Mouse (Mus musculus): ENCODE data around the gene Pawr. TPM values are rescaled to one million over a fixed set of nuclear protein-coding genes. Genes with fewer than 3 reads are reported as not detected.
"Not testable (repeated sequence)": the region's sequence is repeated elsewhere in the genome, so short reads cannot be mapped to it uniquely, and the experiment has no call there.

The Pawr gene
- polyA plus RNA-seq, 1 experiment from 2014 or later: 1.5 TPM

DNA sequence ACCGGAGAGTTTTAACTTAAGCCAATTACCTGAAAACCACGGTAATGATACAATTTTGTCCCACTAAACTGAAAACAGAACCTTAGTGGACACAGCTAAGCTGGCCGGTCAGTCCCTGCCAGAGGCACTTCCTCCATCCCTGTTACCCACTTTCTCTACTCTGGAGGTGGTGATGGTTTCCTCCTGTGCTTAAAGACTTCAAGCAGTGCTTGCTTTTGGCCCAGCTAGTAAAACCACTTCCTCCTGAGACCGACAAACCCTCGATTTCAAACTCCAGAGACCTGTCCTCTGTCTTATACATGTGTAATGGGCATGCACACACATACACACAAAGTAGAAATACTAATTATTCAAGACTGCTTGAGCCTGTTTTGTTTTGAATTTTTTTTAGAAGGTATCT is 85.5 kb downstream of the Pawr start:
- Histone ChIP-seq H3K27me3 (ENCODE audit: control insufficient read depth, insufficient read depth, low read depth, low read length) (no peaks in the 10 kb centered on the region), H3K4me2 (ENCODE audit: low read length) (no peak overlapping the region), H3K36me3 (ENCODE audit: control insufficient read depth, insufficient read depth, low read length) (no peaks in the 10 kb centered on the region), H3K4me1 (ENCODE audit: control insufficient read depth, insufficient read depth, low read length) (no peaks in the 10 kb centered on the region), H3K27ac (ENCODE audit: low read length) (no peak overlapping the region), H3K4me3 (ENCODE audit: low read depth, low read length) (no peak overlapping the region), H3K9ac (ENCODE audit: low read depth, low read length) (no peak overlapping the region), H3K9me3 (replicated peaks; ENCODE audit: control insufficient read depth, low read length, poor library complexity, severe bottlenecking) (no peaks in the 10 kb centered on the region)
- no peak for ATAC-seq
- 89% methylated on average over 5 of the region's 5 CpGs for WGBS

DNA sequence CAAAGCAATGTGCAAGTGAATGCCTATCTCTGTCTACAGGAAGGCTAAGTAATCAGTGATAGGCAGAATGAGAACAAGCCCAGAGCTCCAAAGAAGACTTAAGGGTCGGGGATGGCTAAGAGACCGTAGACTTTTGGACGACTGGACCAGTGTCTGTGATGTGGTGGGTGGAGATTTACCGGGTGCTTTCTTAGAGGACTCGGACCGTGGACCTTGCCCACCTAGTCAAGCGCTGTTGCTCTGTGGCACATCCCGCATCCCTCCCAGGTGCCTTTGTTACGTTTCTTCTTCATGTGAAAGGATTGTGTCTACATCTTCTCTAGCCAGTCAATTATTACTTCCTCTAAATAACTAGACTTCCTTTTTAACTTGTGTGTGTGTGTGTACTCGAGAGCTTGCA is 98.6 kb downstream of the Pawr start:
- H3K36me3 ChIP-seq (ENCODE audit: control insufficient read depth, insufficient read depth, low read length): no peaks in the 10 kb centered on the region
- 93% methylated on average over 10 of the region's 10 CpGs for WGBS
- H3K9ac ChIP-seq (ENCODE audit: low read depth, low read length): no peak overlapping the region
- no peak overlapping the region for H3K4me2 ChIP-seq (ENCODE audit: low read length)
- no peak overlapping the region for H3K27ac ChIP-seq (ENCODE audit: low read length)
- ATAC-seq: no peak
- no peak overlapping the region for H3K4me3 ChIP-seq (ENCODE audit: low read depth, low read length)
- no peaks in the 10 kb centered on the region for H3K4me1 ChIP-seq (ENCODE audit: control insufficient read depth, insufficient read depth, low read length)
- H3K9me3 ChIP-seq (replicated peaks; ENCODE audit: control insufficient read depth, low read length, poor library complexity, severe bottlenecking): no peaks in the 10 kb centered on the region
- no peaks in the 10 kb centered on the region for H3K27me3 ChIP-seq (ENCODE audit: control insufficient read depth, insufficient read depth, low read depth, low read length)

DNA sequence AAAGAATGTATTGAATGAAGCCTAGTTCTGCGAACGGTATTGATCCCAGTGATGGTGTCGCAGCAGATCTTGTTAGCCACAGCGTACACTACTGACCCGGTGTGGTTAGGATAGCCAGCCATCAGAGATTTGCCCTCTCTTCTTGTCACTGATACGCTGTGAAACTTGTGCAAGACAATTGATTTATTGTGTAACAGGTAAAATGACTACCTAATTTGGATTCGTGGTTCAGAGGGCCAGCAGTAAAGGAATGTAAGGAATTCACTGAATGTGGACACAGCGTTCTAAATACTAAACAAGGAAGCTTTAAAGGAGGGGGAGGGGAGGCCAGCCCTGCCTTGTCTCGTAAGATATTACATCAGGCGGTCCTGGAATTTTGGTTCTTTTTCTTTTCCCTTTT is 100.3 kb downstream of the Pawr start:
- H3K27ac ChIP-seq (ENCODE audit: low read length): no peak overlapping the region
- no peaks in the 10 kb centered on the region for H3K4me1 ChIP-seq (ENCODE audit: control insufficient read depth, insufficient read depth, low read length)
- H3K27me3 ChIP-seq (ENCODE audit: control insufficient read depth, insufficient read depth, low read depth, low read length): no peaks in the 10 kb centered on the region
- H3K9ac ChIP-seq (ENCODE audit: low read depth, low read length): no peak overlapping the region
- H3K4me2 ChIP-seq (ENCODE audit: low read length): no peak overlapping the region
- ATAC-seq: no peak
- no peaks in the 10 kb centered on the region for H3K36me3 ChIP-seq (ENCODE audit: control insufficient read depth, insufficient read depth, low read length)
- H3K9me3 ChIP-seq (replicated peaks; ENCODE audit: control insufficient read depth, low read length, poor library complexity, severe bottlenecking): no peaks in the 10 kb centered on the region
- 18% methylated on average over 10 of the region's 10 CpGs for WGBS
- no peak overlapping the region for H3K4me3 ChIP-seq (ENCODE audit: low read depth, low read length)

DNA sequence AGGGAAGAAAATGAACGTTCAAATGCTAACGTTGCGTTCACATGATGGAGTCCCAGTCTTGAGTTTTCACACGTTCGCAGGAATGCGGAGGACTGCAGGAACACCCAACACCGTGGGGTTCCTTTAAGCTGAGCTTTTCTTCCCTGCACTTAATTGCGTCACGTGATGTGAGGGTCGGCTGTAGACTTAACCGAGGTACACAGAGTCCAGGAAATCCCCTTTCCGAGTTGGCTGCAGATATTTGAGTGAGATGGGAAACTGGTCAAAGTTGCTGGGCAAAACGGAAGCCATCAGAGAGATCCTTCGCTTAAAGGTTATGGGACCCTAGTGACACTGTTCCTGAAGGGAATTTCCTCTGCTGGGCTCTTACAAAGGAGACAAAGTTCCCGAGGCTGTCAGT is 102.1 kb downstream of the Pawr start:
- no peak for ATAC-seq
- Histone ChIP-seq H3K27ac (ENCODE audit: low read length) (no peak overlapping the region), H3K4me3 (ENCODE audit: low read depth, low read length) (no peak overlapping the region), H3K9ac (ENCODE audit: low read depth, low read length) (no peak overlapping the region), H3K36me3 (ENCODE audit: control insufficient read depth, insufficient read depth, low read length) (no peaks in the 10 kb centered on the region), H3K9me3 (replicated peaks; ENCODE audit: control insufficient read depth, low read length, poor library complexity, severe bottlenecking) (no peaks in the 10 kb centered on the region), H3K4me1 (ENCODE audit: control insufficient read depth, insufficient read depth, low read length) (no peaks in the 10 kb centered on the region), H3K27me3 (ENCODE audit: control insufficient read depth, insufficient read depth, low read depth, low read length) (no peaks in the 10 kb centered on the region), H3K4me2 (ENCODE audit: low read length) (peak overlapping the region; percentile 21; the same call in 1 of the 2 replicates)
- WGBS: 15% methylated on average over 15 of the region's 15 CpGs

DNA sequence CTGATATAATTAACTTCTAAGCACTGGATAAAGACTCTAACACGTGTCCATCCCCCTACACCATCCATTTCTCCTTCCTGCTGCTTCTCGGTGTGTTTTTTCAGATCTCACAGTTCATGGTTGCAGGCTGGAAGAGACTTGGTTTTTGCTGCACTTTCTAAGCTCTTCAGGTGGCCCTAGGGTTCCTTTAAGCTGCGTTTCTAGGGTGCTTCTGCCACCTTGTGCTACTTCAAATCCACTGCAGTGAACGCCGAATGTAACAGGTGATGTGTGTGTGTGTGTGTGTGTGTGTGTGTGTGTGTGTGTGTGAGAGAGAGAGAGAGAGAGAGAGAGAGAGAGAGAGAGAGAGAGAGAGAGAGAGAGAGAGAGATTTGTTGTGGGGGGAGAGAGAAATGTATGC is 103.7 kb downstream of the Pawr start:
- Histone ChIP-seq H3K4me1 (ENCODE audit: control insufficient read depth, insufficient read depth, low read length) (no peaks in the 10 kb centered on the region), H3K9ac (ENCODE audit: low read depth, low read length) (no peak overlapping the region), H3K4me2 (ENCODE audit: low read length) (no peak overlapping the region), H3K4me3 (ENCODE audit: low read depth, low read length) (no peak overlapping the region), H3K9me3 (replicated peaks; ENCODE audit: control insufficient read depth, low read length, poor library complexity, severe bottlenecking) (no peaks in the 10 kb centered on the region), H3K36me3 (ENCODE audit: control insufficient read depth, insufficient read depth, low read length) (no peaks in the 10 kb centered on the region), H3K27me3 (ENCODE audit: control insufficient read depth, insufficient read depth, low read depth, low read length) (no peaks in the 10 kb centered on the region), H3K27ac (ENCODE audit: low read length) (no peak overlapping the region)
- ATAC-seq: peak; percentile 67; the same call in 1 of the 2 replicates
- 32% methylated on average over 5 of the region's 5 CpGs for WGBS

DNA sequence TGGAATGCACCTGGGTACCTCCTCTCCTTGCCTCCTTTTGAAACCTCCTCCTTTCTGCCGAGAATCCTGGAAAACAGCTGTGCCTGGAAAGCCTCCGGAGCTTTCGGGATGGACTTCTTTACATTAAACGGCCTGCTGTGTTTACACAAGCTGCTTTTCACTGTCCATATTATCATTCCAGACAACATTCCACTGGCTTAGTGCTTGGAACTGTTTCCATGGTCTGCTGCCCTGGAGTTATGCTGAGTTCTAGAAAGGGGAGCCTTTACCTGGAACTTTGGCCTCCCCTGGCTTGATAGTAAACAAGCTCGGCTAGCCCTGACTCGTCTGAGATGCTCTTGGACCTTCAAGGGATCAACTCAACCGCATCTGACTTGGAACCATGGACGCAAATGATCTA is 104.4 kb downstream of the Pawr start:
- no peak for ATAC-seq
- H3K4me2 ChIP-seq (ENCODE audit: low read length): no peak overlapping the region
- H3K9me3 ChIP-seq (replicated peaks; ENCODE audit: control insufficient read depth, low read length, poor library complexity, severe bottlenecking): no peaks in the 10 kb centered on the region
- H3K4me1 ChIP-seq (ENCODE audit: control insufficient read depth, insufficient read depth, low read length): no peaks in the 10 kb centered on the region
- H3K27me3 ChIP-seq (ENCODE audit: control insufficient read depth, insufficient read depth, low read depth, low read length): no peaks in the 10 kb centered on the region
- no peaks in the 10 kb centered on the region for H3K36me3 ChIP-seq (ENCODE audit: control insufficient read depth, insufficient read depth, low read length)
- H3K4me3 ChIP-seq (ENCODE audit: low read depth, low read length): no peak overlapping the region
- 37% methylated on average over 8 of the region's 8 CpGs for WGBS
- H3K9ac ChIP-seq (ENCODE audit: low read depth, low read length): no peak overlapping the region
- no peak overlapping the region for H3K27ac ChIP-seq (ENCODE audit: low read length)

DNA sequence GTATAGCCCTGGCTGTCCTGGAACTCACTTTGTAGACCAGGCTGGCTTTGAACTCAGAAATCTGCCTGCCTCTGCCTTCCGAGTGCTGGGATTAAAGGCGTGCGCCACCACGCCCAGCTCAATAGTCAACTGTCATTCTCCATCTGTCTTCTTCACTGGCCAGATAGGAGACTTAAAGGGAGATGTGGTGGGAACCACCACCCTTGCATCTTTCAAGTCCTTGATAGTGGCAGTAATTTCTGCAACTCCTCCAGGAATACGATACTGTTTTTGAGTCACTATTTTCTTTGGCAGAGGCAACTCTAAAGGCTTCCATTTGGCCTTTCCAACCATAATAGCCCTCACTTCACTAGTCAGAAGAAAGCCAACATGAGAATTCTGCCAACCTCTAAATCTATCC is 108.3 kb downstream of the Pawr start:
- ATAC-seq; H3K4me2 ChIP-seq (ENCODE audit: low read length); H3K9me3 ChIP-seq (replicated peaks; ENCODE audit: control insufficient read depth, low read length, poor library complexity, severe bottlenecking); H3K27ac ChIP-seq (ENCODE audit: low read length); H3K9ac ChIP-seq (ENCODE audit: low read depth, low read length); H3K27me3 ChIP-seq (ENCODE audit: control insufficient read depth, insufficient read depth, low read depth, low read length); H3K36me3 ChIP-seq (ENCODE audit: control insufficient read depth, insufficient read depth, low read length); H3K4me1 ChIP-seq (ENCODE audit: control insufficient read depth, insufficient read depth, low read length); H3K4me3 ChIP-seq (ENCODE audit: low read depth, low read length): not testable (repeated sequence)
- WGBS: 100% methylated on average over 5 of the region's 5 CpGs

DNA sequence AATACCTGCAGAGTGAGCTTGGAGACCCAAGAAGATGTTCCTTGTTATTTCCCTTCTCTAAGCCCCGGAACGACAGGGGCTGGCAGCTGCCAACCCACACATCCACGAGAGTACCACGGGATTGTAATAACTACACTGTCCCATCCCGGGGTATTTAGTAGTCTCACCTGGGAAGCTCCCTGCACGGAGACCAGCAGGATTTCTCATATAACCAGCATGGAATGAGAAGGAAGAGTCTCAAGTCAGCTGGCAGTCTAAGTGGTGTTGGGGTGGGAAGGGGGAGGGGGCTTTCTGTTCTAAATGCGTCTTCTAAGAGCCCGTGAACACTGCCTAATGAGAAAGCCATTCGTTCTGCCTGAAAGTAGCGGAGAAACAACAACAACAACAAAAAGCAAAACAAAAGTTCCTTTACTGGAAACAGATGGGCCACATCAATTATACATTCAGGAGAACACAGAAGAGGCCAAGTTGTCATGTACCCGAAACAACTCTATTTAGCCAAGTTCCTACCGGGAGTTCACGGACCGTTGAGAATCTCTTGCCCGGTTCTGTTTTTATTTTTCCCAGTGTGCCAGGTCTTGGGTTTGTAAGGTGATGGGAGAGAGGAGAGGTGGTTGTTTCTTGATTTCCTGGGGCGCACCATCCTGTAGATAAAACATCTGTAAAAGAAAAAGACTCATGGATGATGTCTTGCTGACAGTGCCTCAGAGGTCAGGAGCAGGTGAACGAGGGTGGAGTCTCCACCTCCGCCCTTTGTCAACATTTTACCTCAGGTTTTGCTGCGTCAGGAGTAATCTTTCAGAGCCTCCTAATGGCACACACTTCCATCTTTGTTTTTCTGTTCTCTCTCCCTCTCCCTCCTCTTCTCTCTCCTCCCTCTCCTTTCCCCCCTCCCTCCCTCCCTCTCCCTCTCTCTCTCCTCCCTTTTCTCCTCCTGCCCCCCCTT is 112.3 kb downstream of the Pawr start:
- H3K4me3 ChIP-seq (ENCODE audit: low read depth, low read length): no peak overlapping the region

DNA sequence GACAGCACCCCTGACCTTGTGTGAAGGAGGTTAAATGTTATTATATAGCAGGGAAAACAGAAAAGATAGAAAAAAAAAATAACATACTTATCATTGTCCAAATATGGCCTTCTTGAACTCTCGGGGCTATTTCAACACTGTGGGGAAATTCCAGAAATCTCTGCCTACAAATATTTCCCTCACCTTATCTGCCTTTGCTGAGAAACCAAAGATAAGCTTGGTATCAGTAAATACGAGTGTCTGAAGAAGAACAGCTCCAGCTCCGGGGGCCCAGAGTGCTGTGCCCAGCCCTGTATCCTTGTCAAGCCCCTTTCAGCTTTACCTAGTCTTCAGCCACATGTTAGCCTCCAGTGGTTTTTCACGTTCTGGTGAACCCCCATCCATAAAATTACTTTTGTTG is 113.2 kb downstream of the Pawr start:
- Histone ChIP-seq H3K4me1 (ENCODE audit: control insufficient read depth, insufficient read depth, low read length) (peaks cover 9% of the 10 kb centered on the region; the same call in 1 of the 2 replicates), H3K4me3 (ENCODE audit: low read depth, low read length) (no peak overlapping the region), H3K9ac (ENCODE audit: low read depth, low read length) (no peak overlapping the region), H3K27ac (ENCODE audit: low read length) (no peak overlapping the region), H3K27me3 (ENCODE audit: control insufficient read depth, insufficient read depth, low read depth, low read length) (no peaks in the 10 kb centered on the region), H3K4me2 (ENCODE audit: low read length) (no peak overlapping the region), H3K9me3 (replicated peaks; ENCODE audit: control insufficient read depth, low read length, poor library complexity, severe bottlenecking) (no peaks in the 10 kb centered on the region), H3K36me3 (ENCODE audit: control insufficient read depth, insufficient read depth, low read length) (no peaks in the 10 kb centered on the region)
- WGBS: 82% methylated on average over 4 of the region's 4 CpGs
- no peak for ATAC-seq

More for the DNA sequence above, 112.3 kb downstream of the Pawr start:
- no peaks in the 10 kb centered on the region for H3K9me3 ChIP-seq (replicated peaks; ENCODE audit: control insufficient read depth, low read length, poor library complexity, severe bottlenecking)
- H3K9ac ChIP-seq (ENCODE audit: low read depth, low read length): no peak overlapping the region
- 0 out of 2 replicates have a peak overlapping the region, but pooled peaks have one; percentile 7 for H3K4me2 ChIP-seq (ENCODE audit: low read length)
- no peaks in the 10 kb centered on the region for H3K27me3 ChIP-seq (ENCODE audit: control insufficient read depth, insufficient read depth, low read depth, low read length)
- peaks cover 9% of the 10 kb centered on the region; the same call in 1 of the 2 replicates for H3K4me1 ChIP-seq (ENCODE audit: control insufficient read depth, insufficient read depth, low read length)
- peak; percentile 47; the same call in 1 of the 2 replicates for ATAC-seq
- no peak overlapping the region for H3K27ac ChIP-seq (ENCODE audit: low read length)
- 56% methylated on average over 19 of the region's 19 CpGs for WGBS
- no peaks in the 10 kb centered on the region for H3K36me3 ChIP-seq (ENCODE audit: control insufficient read depth, insufficient read depth, low read length)

Measured in midbrain, embryonic 16.5 days (tissue).